Mouse (Mus musculus) MEL (cell line): Measurements from ENCODE around the gene Slc6a3.

ENCODE experiments used
- CTCF ChIP-seq, 3 experiments: IDR thresholded peaks in 2 of 3; conservative IDR thresholded peaks in 1 of 3; 2 replicates each; pipeline ENCODE4 v1.5.1; 2011 to 2012; ENCODE audit warnings: low read length in 3 of 3, low read depth in 2 of 3, mild to moderate bottlenecking in 2 of 3, improper control_type of control experiment in 1 of 3, inconsistent platforms in 1 of 3, mixed read lengths in 1 of 3, moderate library complexity in 1 of 3; ENCODE audit not compliant: control insufficient read depth in 1 of 3, insufficient read depth in 1 of 3, poor library complexity in 1 of 3, severe bottlenecking in 1 of 3
- E2F4 ChIP-seq: IDR thresholded peaks from 2 replicates; pipeline ENCODE4 v1.6.1; 2011; ENCODE audit warnings: low read depth, low read length, improper control_type of control experiment, borderline replicate concordance
- EP300 ChIP-seq, 2 experiments: IDR thresholded peaks; 2 replicates each; pipeline ENCODE4 v1.6.1; 2011; ENCODE audit warnings: improper control_type of control experiment in 2 of 2, low read length in 2 of 2, low read depth in 1 of 2, mild to moderate bottlenecking in 1 of 2
- MEF2A ChIP-seq: IDR thresholded peaks from 2 replicates; pipeline ENCODE4 v1.6.1; 2014; ENCODE audit warnings: low read depth, mild to moderate bottlenecking, inconsistent platforms, low read length, improper control_type of control experiment; ENCODE audit not compliant: poor library complexity, insufficient replicate concordance, severe bottlenecking; ENCODE audit errors: extremely low read depth
- POLR2A ChIP-seq, 2 experiments: IDR thresholded peaks; 2 replicates each; pipeline ENCODE4 v1.6.1; 2011 to 2012; ENCODE audit warnings: low read length in 2 of 2, mild to moderate bottlenecking in 2 of 2, control low read depth in 1 of 2, improper control_type of control experiment in 1 of 2, low read depth in 1 of 2, moderate library complexity in 1 of 2; ENCODE audit not compliant: control insufficient read depth in 1 of 2, insufficient read depth in 1 of 2, poor library complexity in 1 of 2
- RCOR1 ChIP-seq: IDR thresholded peaks from 2 replicates; pipeline ENCODE4 v1.6.1; 2012; ENCODE audit warnings: low read depth, mild to moderate bottlenecking, inconsistent platforms, low read length, improper control_type of control experiment
- ZNF384 ChIP-seq: IDR thresholded peaks from 2 replicates; pipeline ENCODE4 v1.6.1; 2012; ENCODE audit warnings: low read depth, mild to moderate bottlenecking, inconsistent platforms, low read length, improper control_type of control experiment

DNA sequence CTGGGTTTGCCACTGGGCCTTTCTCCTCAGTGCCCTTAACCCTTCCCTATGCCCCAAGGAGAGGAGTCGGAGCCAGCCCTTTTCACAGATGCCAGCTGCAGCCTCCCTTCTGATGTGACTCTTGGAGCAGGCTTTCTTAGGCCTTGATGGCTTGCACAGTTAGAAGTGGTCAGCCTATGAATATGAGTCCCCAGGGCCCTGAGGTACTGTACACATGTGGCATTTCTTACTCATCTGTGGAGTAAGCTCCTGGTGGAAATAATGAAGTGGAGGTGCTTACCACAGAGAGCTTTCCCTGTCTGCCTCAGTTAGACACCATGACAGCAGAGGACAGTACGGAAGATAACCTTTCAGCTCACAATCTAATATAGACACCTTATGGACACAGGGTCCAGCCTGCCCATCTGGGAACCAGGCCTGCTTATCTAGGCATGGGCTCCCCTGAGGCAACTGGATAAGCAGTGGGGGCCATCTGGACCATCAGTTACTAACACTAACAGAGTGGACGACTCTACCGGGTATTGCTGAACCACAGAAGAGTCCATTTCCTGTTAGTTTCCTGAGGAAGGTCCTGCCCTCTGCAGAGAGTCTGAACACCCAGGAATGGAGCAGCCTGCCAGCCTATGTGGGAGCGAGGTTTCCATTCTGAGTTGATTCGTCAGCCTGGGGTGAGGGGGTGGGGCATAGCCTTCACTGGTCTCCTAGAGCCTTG, 36.5 kb upstream of the Slc6a3 start:
- TF ChIP-seq EP300 (IDR thresholded peaks at IDR 0.05; ENCODE audit: low read depth in 1 of 2, low read length in 2 of 2): no peak
- TF ChIP-seq CTCF (IDR thresholded peaks at IDR 0.05 in 2 of 3, conservative IDR thresholded peaks at IDR 0.05 in 1 of 3; ENCODE audit: control insufficient read depth in 1 of 3, insufficient read depth in 1 of 3, low read depth in 2 of 3, low read length in 3 of 3, poor library complexity in 1 of 3, severe bottlenecking in 1 of 3): no peak
- TF ChIP-seq ZNF384: no peak
- TF ChIP-seq E2F4: no peak
- no peak for TF ChIP-seq MEF2A
- TF ChIP-seq RCOR1: no peak
- no peak for TF ChIP-seq POLR2A (IDR thresholded peaks at IDR 0.05; ENCODE audit: control insufficient read depth in 1 of 2, insufficient read depth in 1 of 2, low read depth in 1 of 2, low read length in 2 of 2, poor library complexity in 1 of 2)
